Mouse (Mus musculus): ENCODE measurements around the gene Cacna1c. TPM values are rescaled to one million over a fixed set of nuclear protein-coding genes. Genes with fewer than 3 reads are reported as not detected.

Gene Cacna1c
- total and polyA plus RNA-seq, 3 experiments = 36.7 to 97.5 (median 93.5) TPM

DNA sequence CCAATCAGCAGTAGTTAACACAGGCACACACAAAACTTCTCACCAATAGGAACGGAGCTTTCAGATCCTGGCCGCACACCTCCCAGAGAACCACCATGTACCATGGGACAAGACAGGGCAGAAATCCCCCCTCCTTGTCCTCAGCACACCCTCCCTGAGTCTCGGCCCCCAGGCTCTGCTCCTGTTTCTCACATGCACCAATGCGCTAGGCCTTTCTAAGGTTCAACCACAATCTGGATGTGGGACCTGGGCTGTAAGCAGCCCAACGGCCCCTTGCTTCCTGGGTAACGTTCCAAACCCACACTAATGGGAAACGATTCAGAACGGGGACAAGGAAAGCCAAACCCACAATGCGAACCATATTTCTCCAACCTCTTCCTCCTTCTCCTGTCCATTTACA is 237.7 kb downstream of the Cacna1c start:
- no peak for DNase-seq

DNA sequence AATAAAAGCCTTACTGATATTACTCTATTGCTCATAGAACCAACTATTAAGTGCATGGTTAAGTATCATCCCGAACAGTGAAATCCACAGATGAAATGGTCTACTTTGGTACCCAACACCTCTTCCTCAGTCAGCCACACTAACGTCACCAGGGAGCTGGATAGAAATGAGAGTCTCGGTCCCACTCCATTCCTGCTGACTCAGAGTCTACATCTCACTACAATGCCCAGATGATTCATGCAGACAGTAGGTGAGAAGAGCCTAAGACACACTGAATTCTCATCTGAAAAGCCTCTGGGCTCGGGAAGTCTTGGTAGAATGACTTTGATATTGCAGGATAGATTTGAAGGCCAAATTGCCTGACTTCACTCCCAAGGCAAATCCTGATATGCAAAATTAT is 240.0 kb downstream of the Cacna1c start:
- DNase-seq = no peak

- no peak for DNase-seq
These were observed 240.4 kb downstream of the Cacna1c start for GRCm38 (mm10) chr6:118955777-118956176.

GRCm38 (mm10) chr6:118954988-118955554 is 241.1 kb downstream of the Cacna1c start:
- DNase-seq = no peak

DNA sequence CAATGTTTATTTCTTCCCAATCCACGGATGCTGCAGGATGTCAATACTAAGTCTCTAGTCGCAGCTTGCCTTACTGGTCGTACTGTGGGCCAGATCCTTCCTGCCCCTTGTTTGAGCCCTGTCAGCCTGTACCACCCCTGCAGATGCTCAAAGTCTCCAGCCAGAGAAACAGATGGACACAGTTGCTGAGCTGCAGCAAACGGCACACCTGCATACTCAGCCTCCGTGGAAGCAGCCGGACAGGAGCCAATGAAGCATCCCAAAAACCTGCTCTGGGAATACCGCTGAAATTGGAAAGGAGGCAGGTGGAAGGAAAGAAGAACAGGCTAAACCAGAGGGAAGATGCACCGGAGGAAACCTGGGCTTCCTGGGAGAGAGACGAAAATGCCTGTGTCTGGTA is 243.8 kb downstream of the Cacna1c start:
- no peak for DNase-seq

- peak; percentile 58 for DNase-seq
These were observed 246.0 kb downstream of the Cacna1c start for GRCm38 (mm10) chr6:118950190-118950589.

DNA sequence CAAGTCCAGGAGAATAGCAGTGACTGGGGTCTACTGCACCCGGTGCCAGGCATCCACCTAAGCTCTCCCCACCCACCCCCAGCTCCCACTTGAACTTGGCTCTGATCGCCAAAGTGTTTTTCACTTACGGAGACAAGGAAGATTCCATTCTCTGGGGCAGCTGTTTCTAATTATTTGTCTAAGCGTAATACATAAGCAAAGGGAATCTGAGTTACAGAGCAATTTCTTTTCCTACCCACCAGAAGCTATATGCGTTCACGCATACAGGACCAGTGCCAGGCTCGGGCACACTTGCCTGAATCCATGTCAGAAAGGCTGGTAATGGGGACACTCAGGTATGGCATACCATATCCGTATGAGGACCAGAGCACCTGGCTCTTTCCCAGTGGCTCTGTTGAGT is 248.9 kb downstream of the Cacna1c start:
- no peak for DNase-seq

DNA sequence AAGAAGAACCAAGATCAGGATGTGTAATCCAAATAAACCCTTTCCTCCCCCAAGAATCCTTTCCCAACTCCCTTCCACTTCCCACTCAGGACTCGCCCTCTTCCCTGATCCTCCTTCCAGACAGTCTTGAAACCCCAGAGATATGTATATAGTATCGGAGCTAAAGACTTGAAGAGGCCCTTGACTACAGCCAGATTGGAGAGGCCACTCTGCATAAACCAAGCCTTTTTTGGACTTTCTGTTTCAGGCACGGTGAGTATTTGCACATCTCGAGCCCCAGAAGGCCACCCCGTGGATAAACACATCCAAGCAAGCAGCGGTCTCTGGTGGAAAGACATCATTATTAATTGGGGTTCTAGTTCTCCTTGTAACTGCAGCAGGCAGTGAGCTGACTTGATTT is 249.6 kb downstream of the Cacna1c start:
- DNase-seq = no peak

- peak; percentile 49 for DNase-seq
These were observed 252.1 kb downstream of the Cacna1c start for GRCm38 (mm10) chr6:118944093-118944492.

DNA sequence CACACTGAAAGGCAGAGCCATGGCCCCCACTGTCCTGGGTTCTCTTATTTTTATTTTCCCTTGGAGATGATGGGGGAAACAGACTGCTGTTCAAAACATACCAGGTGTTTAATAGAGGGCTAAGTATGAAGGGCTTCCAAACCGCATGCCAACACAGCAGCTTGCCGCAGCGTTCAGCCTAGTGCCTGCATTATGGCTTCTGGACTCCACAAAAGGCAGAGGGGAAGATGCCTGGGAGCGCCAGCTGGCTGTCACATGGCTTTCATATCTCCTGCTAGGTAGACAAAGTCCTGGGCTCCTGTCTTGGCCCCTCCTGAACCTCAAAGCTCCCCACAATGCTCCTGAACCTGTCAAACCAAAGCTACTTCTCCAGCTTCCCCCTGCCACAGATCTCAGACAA is 254.4 kb downstream of the Cacna1c start:
- no peak for DNase-seq

- DNase-seq = no peak
These were observed 255.2 kb downstream of the Cacna1c start for GRCm38 (mm10) chr6:118941036-118941435.

- DNase-seq = peak; percentile 81
These were observed 256.6 kb downstream of the Cacna1c start for GRCm38 (mm10) chr6:118939626-118940025.

GRCm38 (mm10) chr6:118938386-118939096 is 257.7 kb downstream of the Cacna1c start:
- no peak for DNase-seq

GRCm38 (mm10) chr6:118937536-118937935 is 258.7 kb downstream of the Cacna1c start:
- no peak for DNase-seq

- peak; percentile 69 for DNase-seq
These were observed 260.4 kb downstream of the Cacna1c start for GRCm38 (mm10) chr6:118935520-118936415.

DNA sequence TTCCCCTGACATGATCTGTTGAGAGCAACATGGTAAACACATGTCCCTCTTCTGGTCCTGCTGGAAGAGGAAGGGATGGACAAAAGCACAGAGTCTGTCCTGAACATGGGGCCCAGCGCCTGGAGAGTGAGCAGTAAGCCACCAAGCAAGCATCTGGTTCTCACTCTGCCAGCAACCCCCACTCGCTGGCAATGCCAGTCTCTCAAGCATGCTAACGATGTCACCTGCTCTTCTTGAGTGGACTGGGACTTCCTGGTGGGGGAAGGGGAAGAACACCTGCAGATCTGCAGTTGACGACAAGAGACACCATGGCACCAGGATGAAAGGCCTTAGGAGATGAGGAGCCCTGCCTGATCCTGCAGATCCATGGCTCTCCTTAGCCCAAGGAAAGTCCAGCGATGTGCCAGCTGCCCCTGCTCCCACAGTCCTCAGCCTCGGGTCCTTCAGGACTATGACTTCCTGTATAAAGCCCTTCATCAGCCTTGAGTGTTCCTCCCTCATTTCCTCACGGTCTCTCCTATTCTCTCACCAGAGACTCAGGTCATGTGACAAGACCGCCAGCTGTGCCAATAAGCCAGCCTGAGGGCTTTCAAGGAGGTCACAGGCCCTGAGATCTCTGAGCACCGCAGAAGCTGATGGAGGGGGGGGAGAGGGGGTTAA is 261.8 kb downstream of the Cacna1c start:
- DNase-seq = no peak

- peak; percentile 39 for DNase-seq
These were observed 263.1 kb downstream of the Cacna1c start for GRCm38 (mm10) chr6:118933017-118933594.

- DNase-seq = no peak
These were observed 264.1 kb downstream of the Cacna1c start for GRCm38 (mm10) chr6:118932002-118932700.

- peak; percentile 66 for DNase-seq
These were observed 269.5 kb downstream of the Cacna1c start for GRCm38 (mm10) chr6:118926669-118927068.

- DNase-seq = no peak
These were observed 271.8 kb downstream of the Cacna1c start for GRCm38 (mm10) chr6:118924426-118924825.

DNA sequence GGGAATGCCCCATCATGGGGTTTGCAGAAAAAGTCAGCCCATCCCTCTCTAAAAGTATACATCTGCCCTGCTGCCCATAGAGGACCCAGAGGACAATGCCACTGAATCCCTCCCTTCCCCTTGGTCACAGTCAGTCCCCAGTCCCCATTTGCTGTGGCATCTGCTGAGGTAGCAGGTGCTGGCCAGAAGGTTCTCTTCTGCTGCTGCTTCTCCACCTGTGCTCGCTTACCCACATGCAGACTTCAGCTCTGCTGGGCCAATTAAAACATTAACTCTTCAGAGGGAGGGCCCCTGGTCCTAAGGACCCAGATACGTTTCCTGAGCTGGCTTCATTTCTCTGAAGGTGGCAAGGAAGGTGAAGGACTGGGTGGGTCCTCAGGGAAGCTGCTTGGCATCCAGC is 272.3 kb downstream of the Cacna1c start:
- no peak for DNase-seq

Measured in adrenal gland, adult 2 months (tissue).